Mouse (Mus musculus): ENCODE results near the gene Armc7.
"Not testable (repeated sequence)": the region's sequence is repeated elsewhere in the genome, so short reads cannot be mapped to it uniquely, and the experiment has no call there.

The Armc7 gene

GRCm38 (mm10) chr11:115516942-115517341 is 41.5 kb downstream of the Armc7 start:
- Histone ChIP-seq H3K36me3 (ENCODE audit: control insufficient read depth, insufficient read depth, low read length, poor library complexity, severe bottlenecking) (no peaks in the 10 kb centered on the region), H3K27me3 (ENCODE audit: control insufficient read depth, insufficient read depth, low read length, poor library complexity, severe bottlenecking) (no peaks in the 10 kb centered on the region)
- DNase-seq (ENCODE audit: low read depth, low spot score) = no peak

GRCm38 (mm10) chr11:115518693-115519092 is 43.2 kb downstream of the Armc7 start:
- peaks cover 2% of the 10 kb centered on the region; the same call in 1 of the 2 replicates for H3K36me3 ChIP-seq (ENCODE audit: control insufficient read depth, insufficient read depth, low read length, poor library complexity, severe bottlenecking)
- no peaks in the 10 kb centered on the region for H3K27me3 ChIP-seq (ENCODE audit: control insufficient read depth, insufficient read depth, low read length, poor library complexity, severe bottlenecking)
- no peak for DNase-seq (ENCODE audit: low read depth, low spot score)

GRCm38 (mm10) chr11:115519581-115519980 is 44.1 kb downstream of the Armc7 start:
- Histone ChIP-seq H3K36me3 (ENCODE audit: control insufficient read depth, insufficient read depth, low read length, poor library complexity, severe bottlenecking) (peaks cover 6% of the 10 kb centered on the region), H3K27me3 (ENCODE audit: control insufficient read depth, insufficient read depth, low read length, poor library complexity, severe bottlenecking) (no peaks in the 10 kb centered on the region)
- no peak for DNase-seq (ENCODE audit: low read depth, low spot score)

GRCm38 (mm10) chr11:115520218-115520617 is 44.8 kb downstream of the Armc7 start:
- Histone ChIP-seq H3K36me3 (ENCODE audit: control insufficient read depth, insufficient read depth, low read length, poor library complexity, severe bottlenecking) (peaks cover 6% of the 10 kb centered on the region), H3K27me3 (ENCODE audit: control insufficient read depth, insufficient read depth, low read length, poor library complexity, severe bottlenecking) (no peaks in the 10 kb centered on the region)
- no peak for DNase-seq (ENCODE audit: low read depth, low spot score)

- Histone ChIP-seq H3K27me3 (ENCODE audit: control insufficient read depth, insufficient read depth, low read length, poor library complexity, severe bottlenecking) (no peaks in the 10 kb centered on the region), H3K36me3 (ENCODE audit: control insufficient read depth, insufficient read depth, low read length, poor library complexity, severe bottlenecking) (peaks cover 10% of the 10 kb centered on the region)
Measured at GRCm38 (mm10) chr11:115521080-115521479, 45.6 kb downstream of the Armc7 start.

GRCm38 (mm10) chr11:115522238-115522637 is 46.8 kb downstream of the Armc7 start:
- DNase-seq (ENCODE audit: low read depth, low spot score) = no peak
- Histone ChIP-seq H3K36me3 (ENCODE audit: control insufficient read depth, insufficient read depth, low read length, poor library complexity, severe bottlenecking) (peaks cover 12% of the 10 kb centered on the region), H3K27me3 (ENCODE audit: control insufficient read depth, insufficient read depth, low read length, poor library complexity, severe bottlenecking) (no peaks in the 10 kb centered on the region)

More at GRCm38 (mm10) chr11:115521080-115521479, 45.6 kb downstream of the Armc7 start:
- no peak for DNase-seq (ENCODE audit: low read depth, low spot score)

GRCm38 (mm10) chr11:115522703-115523102 is 47.2 kb downstream of the Armc7 start:
- H3K36me3 ChIP-seq (ENCODE audit: control insufficient read depth, insufficient read depth, low read length, poor library complexity, severe bottlenecking) = peaks cover 16% of the 10 kb centered on the region
- no peaks in the 10 kb centered on the region for H3K27me3 ChIP-seq (ENCODE audit: control insufficient read depth, insufficient read depth, low read length, poor library complexity, severe bottlenecking)
- DNase-seq (ENCODE audit: low read depth, low spot score) = no peak

- DNase-seq (ENCODE audit: low read depth, low spot score); H3K27me3 ChIP-seq (ENCODE audit: control insufficient read depth, insufficient read depth, low read length, poor library complexity, severe bottlenecking): not testable (repeated sequence)
Measured at GRCm38 (mm10) chr11:115526446-115526845, 51.0 kb downstream of the Armc7 start.

GRCm38 (mm10) chr11:115534759-115535371 is 59.4 kb downstream of the Armc7 start:
- H3K36me3 ChIP-seq (ENCODE audit: control insufficient read depth, insufficient read depth, low read length, poor library complexity, severe bottlenecking) = peaks cover 4% of the 10 kb centered on the region; the same call in 1 of the 2 replicates
- no peak for DNase-seq (ENCODE audit: low read depth, low spot score)
- H3K27me3 ChIP-seq (ENCODE audit: control insufficient read depth, insufficient read depth, low read length, poor library complexity, severe bottlenecking) = no peaks in the 10 kb centered on the region

More at GRCm38 (mm10) chr11:115526446-115526845, 51.0 kb downstream of the Armc7 start:
- H3K36me3 ChIP-seq (ENCODE audit: control insufficient read depth, insufficient read depth, low read length, poor library complexity, severe bottlenecking) = peaks cover 16% of the 10 kb centered on the region

- Histone ChIP-seq H3K36me3 (ENCODE audit: control insufficient read depth, insufficient read depth, low read length, poor library complexity, severe bottlenecking) (peaks cover 4% of the 10 kb centered on the region; the same call in 1 of the 2 replicates), H3K27me3 (ENCODE audit: control insufficient read depth, insufficient read depth, low read length, poor library complexity, severe bottlenecking) (no peaks in the 10 kb centered on the region)
- DNase-seq (ENCODE audit: low read depth, low spot score) = peak; percentile 72
Measured at GRCm38 (mm10) chr11:115535401-115536037, 60.1 kb downstream of the Armc7 start.

- Histone ChIP-seq H3K36me3 (ENCODE audit: control insufficient read depth, insufficient read depth, low read length, poor library complexity, severe bottlenecking) (peaks cover 4% of the 10 kb centered on the region; the same call in 1 of the 2 replicates), H3K27me3 (ENCODE audit: control insufficient read depth, insufficient read depth, low read length, poor library complexity, severe bottlenecking) (no peaks in the 10 kb centered on the region)
- peak; percentile 98 for DNase-seq (ENCODE audit: low read depth, low spot score)
Measured at GRCm38 (mm10) chr11:115536038-115536681, 60.7 kb downstream of the Armc7 start, which contains the start of gene Sumo2. TSS of gene Sumo2 (minus strand) at chr11:115536276.

- H3K36me3 ChIP-seq (ENCODE audit: control insufficient read depth, insufficient read depth, low read length, poor library complexity, severe bottlenecking) = peaks cover 4% of the 10 kb centered on the region; the same call in 1 of the 2 replicates
- H3K27me3 ChIP-seq (ENCODE audit: control insufficient read depth, insufficient read depth, low read length, poor library complexity, severe bottlenecking) = no peaks in the 10 kb centered on the region
- DNase-seq (ENCODE audit: low read depth, low spot score) = peak; percentile 23
Measured at GRCm38 (mm10) chr11:115536856-115537568, 61.5 kb downstream of the Armc7 start.

- H3K27me3 ChIP-seq (ENCODE audit: control insufficient read depth, insufficient read depth, low read length, poor library complexity, severe bottlenecking) = no peaks in the 10 kb centered on the region
- DNase-seq (ENCODE audit: low read depth, low spot score) = peak; percentile 46
- H3K36me3 ChIP-seq (ENCODE audit: control insufficient read depth, insufficient read depth, low read length, poor library complexity, severe bottlenecking) = peaks cover 4% of the 10 kb centered on the region; the same call in 1 of the 2 replicates
Measured at GRCm38 (mm10) chr11:115538045-115538444, 62.6 kb downstream of the Armc7 start.
